Mouse (Mus musculus) kidney, postnatal 14 days (tissue): ENCODE data around the gene Elovl5.
A peak's percentile ranks its signal among the peaks of the same experiment; 100 is the strongest.

Experiments used
- DNase-seq: peaks from one replicate; pipeline ENCODE4 v3.0.0; 2022; ENCODE audit warnings: mixed read lengths

Elovl5 gene

DNA sequence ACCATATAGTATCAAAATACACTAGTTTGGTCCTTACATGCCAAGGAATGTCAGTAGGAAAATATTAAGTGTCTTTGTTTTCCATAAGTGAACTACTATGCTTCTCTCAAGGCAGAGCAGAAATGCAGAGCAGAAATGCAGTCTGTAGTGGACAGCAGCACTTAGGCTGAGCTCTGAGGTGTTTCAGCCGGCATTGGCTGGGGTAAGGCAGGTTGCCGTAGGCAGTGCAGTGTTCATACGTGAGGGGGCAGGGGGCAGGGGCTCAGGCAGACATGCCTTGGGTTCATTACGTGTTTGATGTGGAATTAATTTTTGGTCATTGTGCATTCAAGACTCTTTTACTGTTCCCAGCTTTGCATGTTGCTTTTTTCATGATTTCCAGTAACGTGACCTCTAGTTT is 12.1 kb downstream of the Elovl5 start:
- no peak for DNase-seq

DNA sequence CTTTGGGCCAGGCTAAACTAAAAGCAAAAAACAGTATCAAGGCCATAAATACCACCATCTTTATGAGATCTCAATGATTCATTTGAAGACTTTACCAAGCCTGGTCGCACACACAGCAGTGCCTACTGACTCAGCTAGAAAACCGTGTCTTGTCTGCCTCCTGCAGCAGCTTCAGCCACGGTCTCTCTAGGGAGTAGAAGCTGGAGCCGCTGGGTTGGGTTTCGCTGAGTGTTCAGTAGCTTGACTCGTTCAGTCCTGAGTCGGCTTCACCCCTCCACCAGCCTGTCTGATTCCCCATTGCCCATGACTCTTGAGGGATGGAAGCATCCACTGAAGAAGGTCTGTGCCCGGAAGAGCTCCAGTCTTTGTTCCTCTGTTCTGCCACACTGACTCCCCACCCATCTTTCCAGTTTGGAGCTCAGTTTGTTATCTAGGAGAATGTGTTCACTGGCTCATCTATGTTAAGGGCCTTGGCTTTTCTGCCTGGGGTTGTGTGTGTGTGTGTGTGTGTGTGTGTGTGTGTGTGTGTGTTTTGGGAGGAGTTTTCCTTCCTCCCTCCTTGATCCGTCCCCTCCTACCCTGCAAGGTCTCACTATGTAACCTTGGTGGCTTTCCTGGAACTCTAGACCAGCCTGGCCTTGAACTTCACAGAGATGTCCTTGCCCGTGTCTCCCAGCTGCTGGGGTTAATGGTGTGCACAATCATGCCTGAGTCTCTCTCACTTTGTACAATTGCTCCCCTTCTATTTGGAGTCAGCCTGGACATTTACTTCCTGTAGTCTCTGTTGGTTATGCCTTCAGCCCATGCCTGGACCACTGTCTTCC is 13.1 kb downstream of the Elovl5 start:
- no peak for DNase-seq

DNA sequence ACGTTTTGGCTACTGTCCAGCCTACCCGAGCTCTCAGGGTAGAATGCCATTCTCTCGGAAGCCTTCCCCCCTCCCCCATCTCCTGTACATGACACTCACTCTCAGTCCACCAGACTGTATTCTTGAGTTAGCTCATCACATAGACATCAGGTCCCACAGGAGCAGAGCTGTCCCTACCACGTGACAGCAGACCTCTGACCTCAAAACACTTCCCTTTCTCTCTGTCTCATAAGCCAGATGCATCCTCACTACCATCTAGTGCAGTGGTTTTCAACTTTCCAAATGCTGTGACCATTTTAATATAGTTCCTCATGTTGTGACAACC is 13.7 kb downstream of the Elovl5 start:
- no peak for DNase-seq

DNA sequence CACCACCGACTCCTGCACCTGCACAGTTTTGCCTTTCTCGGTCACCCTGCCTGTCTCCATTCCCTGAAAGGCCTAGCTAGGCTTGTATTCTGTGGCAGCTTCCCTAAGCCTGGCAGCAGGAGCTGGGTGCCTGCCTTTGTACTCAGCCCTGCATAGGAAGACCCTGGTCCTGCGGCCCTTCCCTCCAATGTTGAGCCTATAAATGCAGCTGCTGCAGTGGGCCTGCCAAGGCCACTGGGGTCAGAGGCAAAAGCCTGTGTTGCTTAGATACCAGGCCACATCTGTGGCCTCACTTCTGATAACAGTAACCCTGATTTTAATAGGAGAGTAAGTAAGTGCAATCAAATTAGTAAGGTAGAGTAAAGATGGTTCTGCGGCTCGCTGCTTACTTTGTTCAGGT is 14.6 kb downstream of the Elovl5 start:
- DNase-seq: no peak

DNA sequence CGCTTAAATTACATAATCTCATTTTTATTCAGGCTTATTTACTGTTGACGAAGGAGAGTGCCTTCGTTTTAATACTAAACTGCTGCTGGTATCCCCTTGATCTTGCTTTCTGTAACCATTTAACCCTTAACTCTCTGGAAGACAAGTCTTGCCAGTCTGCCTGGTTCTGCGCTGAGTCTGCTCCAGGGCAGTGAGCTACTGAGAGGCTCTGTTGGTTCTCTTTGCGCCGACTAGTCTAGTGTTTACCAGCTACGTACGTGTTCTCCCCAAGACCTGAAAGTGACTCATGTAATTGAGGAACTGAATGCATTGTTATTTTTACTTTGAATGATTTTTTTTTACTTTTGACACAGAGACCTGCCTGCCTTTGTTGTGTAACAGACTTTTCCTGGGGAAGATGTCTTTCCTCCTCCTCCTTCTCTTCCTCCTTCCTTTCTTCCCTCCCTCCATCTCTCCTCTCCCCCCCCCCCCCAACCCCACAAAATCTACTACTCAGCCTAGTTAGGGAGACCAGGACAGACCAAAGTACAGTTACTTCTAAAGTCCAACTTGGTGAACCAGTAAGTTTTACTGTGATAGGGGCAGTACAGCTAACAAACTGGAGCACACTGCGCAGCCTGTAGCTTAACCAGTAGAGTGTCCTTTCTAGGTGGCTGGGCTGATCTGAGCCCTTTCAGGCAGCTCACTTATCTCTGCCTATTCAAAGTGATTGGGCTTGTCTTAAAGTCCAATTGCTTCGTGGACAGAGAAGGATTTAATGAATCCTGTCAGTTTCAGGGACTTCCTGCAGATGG is 18.9 kb downstream of the Elovl5 start:
- DNase-seq: peak; percentile 63

DNA sequence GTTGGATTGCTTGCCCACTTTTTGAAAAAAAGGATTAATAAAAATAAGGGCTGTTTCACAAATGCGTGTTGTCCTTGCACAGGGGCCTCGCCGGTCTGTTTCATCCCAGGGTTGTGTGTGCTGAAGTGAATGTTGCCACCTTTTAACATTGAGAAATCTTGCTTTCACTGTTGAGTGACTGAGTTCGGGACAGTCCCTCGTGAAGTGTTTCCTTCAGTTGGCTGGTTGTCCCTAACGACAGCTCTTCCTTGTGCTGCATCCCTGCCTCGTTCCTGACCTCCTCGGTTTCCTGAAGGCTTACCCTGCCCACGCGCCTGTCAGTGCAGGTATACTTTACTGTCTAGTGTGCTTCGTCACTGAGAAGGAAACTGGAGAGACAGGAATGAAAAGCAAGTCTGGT is 20.7 kb downstream of the Elovl5 start:
- no peak for DNase-seq

DNA sequence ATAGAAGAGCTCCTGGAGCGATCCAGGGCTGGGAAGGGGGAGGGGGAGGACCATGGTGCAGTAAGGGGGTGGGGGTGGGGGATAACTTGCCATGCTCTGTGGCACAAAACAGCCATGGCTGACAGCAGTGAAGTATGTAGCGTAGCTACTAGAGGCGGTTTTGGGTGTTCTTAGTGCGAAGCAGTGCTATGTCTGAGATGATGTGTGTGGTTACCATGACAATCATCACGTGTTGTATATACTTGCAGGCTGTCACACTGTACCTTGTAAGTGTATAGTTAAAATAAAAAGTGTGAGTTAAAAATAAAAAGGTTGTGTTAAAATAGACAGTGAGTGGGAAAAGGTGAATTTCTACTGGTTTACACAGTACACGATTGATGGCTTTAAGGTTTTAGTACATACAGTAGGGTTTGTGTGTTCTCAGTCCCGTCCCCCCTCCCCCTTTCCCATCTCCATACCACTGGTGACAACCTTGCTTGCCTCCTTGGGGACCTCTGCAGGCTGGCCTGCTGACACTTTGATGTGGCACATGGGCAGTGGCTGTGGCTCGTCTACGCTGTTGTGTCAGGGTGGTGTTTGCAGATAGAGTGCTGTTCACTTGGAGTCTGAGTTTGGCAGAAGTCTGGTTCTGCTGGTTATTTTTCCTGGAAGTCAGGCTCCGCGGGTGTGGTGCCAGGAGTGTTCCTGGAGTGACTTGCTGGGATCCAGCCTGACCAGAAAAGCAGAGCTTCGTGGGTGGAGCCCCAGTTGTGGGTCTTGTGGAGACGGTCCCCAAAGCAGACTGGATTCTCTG is 21.8 kb downstream of the Elovl5 start:
- no peak for DNase-seq

DNA sequence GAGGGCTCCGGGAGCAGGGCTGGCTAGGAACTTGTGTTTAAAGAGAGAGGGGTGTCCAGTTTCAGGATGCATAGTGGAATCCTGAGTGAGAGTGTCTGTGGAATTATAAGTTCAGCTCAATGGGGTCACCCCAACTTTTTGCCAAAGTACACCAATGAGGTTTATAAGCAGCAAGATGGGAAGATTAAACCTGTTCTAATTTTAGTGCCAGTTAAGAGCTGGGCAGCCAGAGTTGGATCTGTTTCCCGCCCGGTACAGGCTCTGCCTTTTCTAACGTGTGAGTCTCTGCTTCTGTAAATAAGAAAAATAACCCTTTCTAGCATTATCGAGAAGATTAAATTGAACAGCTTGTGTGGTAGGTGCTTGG is 22.4 kb downstream of the Elovl5 start:
- DNase-seq: no peak

DNA sequence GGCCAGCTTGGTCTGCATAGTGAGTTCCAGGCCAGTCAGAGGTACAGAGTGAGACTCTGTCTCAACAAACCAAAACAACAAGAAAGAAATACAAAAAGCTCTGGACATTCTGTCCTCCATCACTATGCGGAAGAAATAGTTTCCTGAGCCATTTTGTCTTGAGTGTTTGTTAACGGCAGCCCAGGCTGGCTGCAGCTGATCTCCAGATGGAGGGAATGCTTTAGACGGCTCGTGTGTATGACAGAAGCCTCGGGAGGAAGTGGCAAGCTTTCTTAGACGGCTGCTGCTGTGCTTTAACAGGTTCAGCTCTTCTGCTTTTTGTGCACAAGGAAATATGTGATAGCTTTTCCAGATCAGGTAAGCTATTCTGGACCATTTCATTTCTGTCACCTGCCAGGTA is 23.9 kb downstream of the Elovl5 start:
- no peak for DNase-seq

DNA sequence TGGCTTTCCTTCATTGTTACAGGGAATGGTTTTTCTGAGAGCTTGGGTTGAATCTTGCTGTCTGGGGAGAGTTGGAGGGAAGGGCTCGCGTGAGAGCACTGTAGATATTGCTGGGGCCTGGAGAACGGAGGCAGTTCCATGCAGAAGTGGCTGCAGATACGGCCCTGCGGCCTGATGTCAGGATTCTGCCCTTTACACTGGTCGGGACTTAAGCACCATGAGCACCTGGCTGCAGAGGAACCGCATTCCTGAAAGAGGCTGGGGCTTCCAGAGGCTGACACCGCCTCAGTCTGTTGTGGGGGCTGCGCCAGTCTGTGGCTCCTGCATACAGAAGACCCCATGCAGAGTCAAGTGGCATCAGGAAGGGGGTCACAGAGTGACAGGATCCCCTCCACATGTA is 24.7 kb downstream of the Elovl5 start:
- no peak for DNase-seq

DNA sequence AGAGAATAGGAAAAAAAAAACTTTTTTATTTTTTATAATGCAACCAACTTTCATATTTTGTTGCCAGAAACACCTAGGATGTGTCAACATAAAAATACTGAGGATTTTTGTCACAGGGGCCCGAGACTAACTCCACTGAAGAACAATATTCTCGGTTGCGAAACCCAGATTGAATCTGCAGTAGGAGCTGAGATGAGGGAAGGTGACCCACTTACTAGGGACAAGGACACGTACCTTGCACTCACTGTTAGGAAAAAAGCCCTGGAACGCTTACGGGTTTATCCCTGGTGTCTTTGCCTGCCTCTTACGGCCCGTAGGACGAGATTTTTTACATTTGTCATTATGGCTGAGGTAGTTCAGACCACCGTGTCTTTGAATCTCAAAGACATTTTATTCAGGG is 25.2 kb downstream of the Elovl5 start:
- no peak for DNase-seq

DNA sequence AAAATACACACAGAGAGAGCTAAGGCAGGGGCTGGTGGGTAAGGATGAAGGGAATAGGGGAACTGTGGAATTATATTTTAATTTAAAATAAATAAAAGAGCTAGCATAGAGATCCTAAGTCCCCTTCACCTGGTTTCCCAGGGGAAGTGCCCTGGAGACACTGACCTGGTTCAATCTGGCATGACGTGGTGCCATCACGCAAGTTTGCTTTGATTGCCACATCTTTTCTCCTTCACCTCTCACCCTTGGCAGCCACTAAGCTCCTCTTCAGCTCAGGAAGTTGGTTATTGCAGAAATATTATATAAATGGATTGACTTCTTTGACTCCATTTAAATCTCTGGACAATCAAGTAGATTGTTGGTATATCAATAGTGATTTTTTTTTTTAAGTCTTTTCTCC is 26.2 kb downstream of the Elovl5 start:
- no peak for DNase-seq

DNA sequence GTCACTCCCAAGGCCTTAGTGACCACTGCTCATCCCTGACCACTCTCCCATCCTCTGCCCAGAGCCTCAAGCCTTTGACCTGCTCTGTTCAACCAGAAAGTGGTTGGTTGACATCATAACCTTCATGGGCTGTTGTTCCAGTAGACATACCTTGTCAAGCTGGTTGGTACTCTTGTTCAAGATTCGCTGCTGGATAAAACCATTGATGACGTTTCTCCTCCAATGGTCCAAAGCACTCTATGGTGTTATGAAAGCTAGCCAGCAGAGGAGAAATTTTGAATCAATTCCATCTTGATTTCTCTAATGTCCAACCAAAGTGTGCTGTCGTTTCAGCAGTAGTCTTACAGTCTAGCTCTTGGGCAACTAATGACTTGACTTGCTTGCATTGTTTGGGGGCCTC is 27.0 kb downstream of the Elovl5 start:
- DNase-seq: no peak

DNA sequence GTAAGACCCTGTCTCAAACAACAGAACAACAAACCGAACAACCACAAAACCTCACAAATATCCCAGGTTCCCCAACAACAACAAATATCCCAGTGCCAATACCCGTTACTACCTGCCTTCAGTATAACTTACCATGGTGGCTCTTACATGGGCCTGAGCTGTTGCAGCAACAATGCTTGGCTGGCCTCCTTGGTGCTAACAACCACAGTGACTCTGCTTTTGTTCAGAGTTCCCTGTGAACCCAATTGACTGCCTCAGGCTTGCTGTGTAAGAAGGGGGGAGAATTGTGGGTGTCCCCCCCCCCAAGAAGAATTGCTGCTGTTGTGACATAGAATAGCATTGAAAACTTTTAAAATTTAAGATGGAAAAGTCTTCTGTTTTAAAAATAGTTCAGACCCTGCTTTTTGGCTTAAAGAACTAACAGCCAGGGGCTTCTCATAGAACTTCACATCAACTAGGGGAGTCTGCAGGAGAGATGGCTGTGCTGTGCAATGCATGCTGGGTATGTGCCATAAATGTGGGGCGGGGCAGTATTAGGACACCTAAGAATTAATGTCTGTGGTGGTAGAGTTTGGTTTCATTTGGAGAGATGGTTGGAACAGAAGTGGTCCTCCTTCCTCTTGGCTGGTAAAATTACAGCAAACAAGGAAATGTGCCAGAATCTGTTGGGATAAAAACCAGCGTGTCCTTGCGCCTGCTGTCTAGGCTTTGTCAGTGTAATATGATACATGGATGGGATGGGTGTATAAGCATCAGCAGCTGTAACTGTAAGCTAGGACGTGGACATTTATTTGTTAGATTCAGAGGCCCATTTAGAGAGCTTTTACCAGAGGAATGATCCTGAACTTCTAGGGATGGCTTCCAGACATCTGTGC is 28.9 kb downstream of the Elovl5 start:
- DNase-seq: no peak

DNA sequence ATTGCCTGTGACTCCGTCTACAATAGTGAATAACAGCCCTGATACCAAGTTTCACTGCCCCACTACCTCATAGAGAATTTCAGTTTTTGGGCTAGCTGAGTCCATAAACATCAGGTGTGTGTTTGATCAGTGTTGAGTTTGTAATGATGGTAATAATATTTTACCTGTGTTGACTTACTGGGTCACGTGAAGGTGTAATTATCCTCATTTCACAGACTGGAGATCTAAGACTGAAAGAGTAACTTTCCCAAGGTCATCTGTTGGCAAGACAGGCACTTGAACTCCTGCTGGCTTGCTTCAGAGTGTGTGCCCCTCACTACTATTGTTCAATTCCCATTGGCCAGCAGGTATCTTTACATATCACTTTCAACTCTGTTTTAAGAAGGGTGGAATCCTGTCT is 31.1 kb downstream of the Elovl5 start:
- no peak for DNase-seq

DNA sequence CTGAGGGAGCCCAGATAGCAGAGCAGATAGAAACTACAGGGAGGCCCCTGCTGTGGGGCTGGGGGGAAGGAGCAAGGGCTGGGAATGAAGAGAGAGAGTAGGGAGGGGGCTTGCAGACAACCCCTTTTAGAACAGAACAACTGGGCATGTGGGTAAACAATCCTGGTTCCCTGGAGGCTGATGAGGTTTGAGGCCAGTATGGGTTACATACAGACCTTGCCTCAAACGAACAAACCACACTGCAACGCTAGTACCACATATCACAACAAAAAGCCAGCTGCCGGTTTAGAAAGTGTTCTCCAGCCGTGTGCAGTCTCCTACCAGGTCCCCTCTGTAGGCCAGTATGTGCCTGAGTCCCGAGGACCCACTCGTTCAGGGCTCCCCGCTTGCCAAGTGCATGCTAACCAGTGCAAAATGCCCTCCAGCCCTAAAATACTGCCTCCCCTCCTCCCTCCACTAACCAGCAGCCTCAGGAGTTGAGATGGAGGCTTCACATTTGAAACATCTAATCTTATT is 32.6 kb downstream of the Elovl5 start:
- DNase-seq: no peak

DNA sequence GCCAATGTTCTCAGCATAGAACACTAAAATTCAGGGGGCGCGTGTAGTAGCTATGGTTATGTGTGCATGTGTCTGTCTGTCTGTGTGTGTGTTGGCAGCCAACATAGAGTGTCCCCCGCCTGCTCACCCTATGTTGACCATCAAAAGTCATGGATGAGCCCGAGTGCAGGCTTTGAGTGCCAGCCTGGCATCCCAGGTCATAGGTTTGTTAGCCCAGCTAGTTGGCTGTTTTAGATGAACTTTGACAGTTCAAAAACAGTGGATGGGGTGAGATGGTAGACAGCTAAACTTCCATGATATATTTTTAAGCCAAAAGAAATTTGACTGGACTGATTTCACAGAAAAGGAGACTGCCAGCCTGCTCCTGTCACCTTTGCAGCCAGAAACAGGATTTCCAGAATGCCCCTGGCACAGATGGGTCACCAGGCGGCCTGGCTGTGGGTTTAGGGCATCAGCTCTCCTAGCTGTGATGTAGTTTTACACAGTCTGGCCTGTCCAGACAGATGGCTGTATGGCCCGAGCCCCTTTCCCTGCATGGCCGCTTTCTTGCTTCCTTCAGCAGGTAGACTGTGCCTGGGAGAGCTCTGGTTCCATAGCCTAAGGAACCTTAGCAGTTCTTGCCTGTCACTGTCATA is 33.8 kb downstream of the Elovl5 start:
- DNase-seq: no peak

DNA sequence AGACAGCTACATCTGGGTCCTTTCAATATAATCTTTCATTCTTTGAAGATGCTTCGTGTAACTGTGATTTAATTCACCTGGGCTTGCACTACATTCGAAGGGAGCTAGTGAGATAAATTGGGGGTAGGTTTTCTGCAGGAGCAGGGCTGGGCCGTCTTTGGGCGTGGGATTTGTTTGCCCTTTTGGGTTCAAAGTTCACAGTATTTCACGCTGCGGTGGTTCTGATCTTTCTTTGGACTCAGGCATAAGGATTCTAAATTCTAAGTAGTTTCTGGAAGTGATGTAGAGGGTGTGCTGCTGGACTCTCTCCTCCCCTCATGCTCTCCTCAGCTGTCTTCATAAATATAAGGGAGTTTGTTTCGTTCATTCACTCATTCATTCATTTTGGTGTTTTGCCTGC is 34.8 kb downstream of the Elovl5 start:
- no peak for DNase-seq

DNA sequence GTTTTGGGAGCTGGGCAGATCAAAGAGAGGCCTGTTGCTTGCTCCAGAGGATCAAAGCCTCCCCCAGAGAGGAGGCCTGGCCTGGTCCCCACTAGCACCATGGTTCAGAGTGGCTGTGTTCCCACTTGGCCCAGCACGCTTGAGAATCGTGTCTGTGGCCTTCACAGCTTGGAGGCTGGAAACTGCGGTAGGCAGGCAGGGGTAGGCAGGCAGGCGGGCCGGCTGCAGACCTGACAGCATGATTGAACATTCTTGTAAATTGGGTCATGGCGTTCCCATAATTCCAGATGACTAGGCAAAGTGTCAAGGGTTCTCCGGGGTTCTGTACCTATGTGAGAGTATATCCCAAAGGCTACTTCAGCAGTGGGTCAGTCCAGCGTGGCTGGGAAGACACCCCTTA is 35.9 kb downstream of the Elovl5 start:
- DNase-seq: no peak

DNA sequence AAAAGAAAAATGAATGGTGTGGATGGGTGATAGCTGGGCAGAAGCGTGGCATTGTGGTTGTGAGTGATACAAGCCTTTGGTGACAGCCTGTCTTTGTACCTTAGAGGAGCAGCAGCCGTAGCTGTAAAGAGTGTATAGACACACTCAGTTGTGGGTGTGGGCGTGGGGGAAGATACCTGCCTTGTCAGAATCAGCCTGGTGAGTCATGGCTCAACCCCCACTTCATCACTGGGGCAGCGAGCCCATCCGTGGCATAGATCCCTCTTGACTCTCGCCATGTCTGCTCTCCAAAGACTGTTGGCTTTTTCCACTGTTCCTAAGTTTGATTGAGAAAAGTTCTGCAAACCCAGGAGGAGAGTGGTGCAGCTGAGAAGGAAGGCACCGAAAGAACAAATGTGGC is 37.3 kb downstream of the Elovl5 start:
- DNase-seq: no peak

DNA sequence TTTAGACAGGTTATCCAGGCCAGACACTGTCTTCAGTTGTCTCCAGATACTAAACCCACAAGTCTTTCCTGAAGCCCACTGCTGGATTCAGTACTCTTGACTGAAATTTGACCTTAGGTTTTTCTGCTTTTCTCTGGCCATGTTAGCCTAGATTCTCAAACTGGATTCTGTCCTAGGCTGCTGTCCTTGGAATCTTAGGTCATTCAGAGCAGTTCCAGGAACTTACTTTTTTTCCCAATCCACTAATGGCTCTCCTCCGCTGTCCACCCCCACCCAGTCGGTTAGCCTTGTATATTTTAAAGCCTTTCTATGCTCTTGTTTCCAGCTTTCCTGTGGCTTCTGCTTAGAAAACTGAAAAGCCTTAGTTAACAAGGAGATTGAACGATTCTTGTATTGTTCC is 37.8 kb downstream of the Elovl5 start:
- no peak for DNase-seq

DNA sequence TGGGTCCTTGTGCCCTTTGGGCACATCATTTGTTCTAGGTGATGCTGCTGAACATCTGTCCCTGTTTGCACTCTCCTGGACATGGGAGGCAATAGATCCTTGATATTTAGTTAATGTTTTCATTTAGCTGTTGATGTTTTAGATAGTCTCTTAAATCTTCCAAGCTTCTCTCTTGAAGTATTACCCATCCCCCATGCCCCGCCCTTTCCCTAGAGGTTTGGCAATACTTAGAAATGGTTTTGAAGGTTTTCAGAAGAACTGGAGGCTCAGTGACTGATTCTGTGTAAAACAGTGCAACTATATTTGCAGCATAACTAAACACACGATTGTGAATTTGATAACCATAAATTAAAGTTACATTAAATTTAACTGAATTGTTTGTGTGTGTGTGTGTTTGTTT is 38.3 kb downstream of the Elovl5 start:
- DNase-seq: no peak
